8 mouse cellular contexts compared by ENCODE assay signal in the genomic region with DNA sequence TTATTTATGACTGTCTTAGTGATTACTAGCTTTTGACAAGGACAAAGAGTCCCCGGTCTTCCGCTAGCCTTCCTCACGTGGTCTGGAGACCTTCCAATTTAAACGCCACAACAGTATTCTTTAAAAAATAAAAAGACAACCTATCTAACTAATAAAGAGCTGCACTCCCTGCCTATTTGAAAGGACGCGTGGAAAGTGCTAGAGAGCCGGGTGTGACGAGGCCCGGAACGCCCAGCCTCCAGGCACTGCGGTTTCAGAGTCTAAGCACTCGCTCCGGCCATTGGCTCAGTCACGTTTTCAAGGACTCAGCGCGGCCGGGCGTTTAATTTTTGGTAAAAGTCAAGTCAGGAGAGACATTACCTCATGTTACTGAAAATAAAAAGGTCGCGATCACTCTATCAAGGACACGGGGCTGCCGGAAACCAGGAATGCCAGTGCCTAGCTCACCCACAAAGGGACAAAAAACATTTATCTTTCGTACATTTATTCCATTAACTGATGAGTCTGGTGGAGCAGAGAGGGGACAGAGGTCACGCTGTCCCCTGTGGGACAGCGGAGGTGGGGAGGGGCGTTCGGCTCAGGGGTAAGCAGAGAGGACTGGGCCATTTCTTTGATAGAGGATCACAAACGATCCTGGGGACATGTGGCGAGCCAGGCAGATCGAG. TPM values are rescaled to one million over a fixed set of nuclear protein-coding genes. Genes with fewer than 3 reads are reported as not detected.
A peak's percentile ranks its signal among the peaks of the same experiment; 100 is the strongest.
DNase-seq lines count a peak whose midpoint lies in the region; ATAC-seq and TF ChIP-seq lines count a peak whose summit lies in the region.

No protein-coding gene starts in this region.

- no peaks in the 10 kb centered on the region for H3K9me3 ChIP-seq in erythroblast, embryonic 14.5 days (ENCODE audit: control insufficient read depth, low read length)
- H3K9me3 ChIP-seq in heart, embryonic 13.5 days, result no peaks in the 10 kb centered on the region
- no peaks in the 10 kb centered on the region for H3K9me3 ChIP-seq in kidney, postnatal 0 days (replicated peaks; ENCODE audit: low read length)
- no peaks in the 10 kb centered on the region for H3K9me3 ChIP-seq in liver, embryonic 16.5 days (replicated peaks; ENCODE audit: control insufficient read depth, low read length)
- H3K9me3 ChIP-seq in neural tube, embryonic 11.5 days (ENCODE audit: control insufficient read depth, low read length), result no peaks in the 10 kb centered on the region
- H3K9me3 ChIP-seq in stomach, embryonic 16.5 days (replicated peaks; ENCODE audit: control insufficient read depth, low read length), result no peaks in the 10 kb centered on the region

- H3K9ac ChIP-seq in heart, embryonic 13.5 days, result peak overlapping the region; percentile 90
- H3K9ac ChIP-seq in kidney, postnatal 0 days (ENCODE audit: low read depth, low read length), result peak overlapping the region; percentile 85
- H3K9ac ChIP-seq in liver, embryonic 16.5 days (ENCODE audit: low read depth, low read length), result peak overlapping the region; percentile 85
- H3K9ac ChIP-seq in neural tube, embryonic 11.5 days (ENCODE audit: low read length), result peak overlapping the region; percentile 79
- peak overlapping the region; percentile 79 for H3K9ac ChIP-seq in stomach, embryonic 16.5 days (ENCODE audit: low read length)

- ATAC-seq in heart, embryonic 13.5 days (ENCODE audit: extremely low read depth, insufficient number of reproducible peaks, low FRiP score, low TSS enrichment), result peak; percentile 2; the same call in 1 of the 2 replicates
- ATAC-seq in kidney, postnatal 0 days (replicated peaks; ENCODE audit: low FRiP score, low read depth), result peak; percentile 29
- peak; percentile 1 for ATAC-seq in liver, embryonic 16.5 days (ENCODE audit: low read depth)
- ATAC-seq in neural tube, embryonic 11.5 days (ENCODE audit: insufficient read depth, low FRiP score, low TSS enrichment), result peak; percentile 55
- ATAC-seq in stomach, embryonic 16.5 days (ENCODE audit: insufficient read depth, low FRiP score), result no peak; the same call in 1 of the 2 replicates

- peak overlapping the region; percentile 74 for H3K4me2 ChIP-seq in heart, embryonic 13.5 days
- peak overlapping the region; percentile 54 for H3K4me2 ChIP-seq in kidney, postnatal 0 days (ENCODE audit: low read length)
- H3K4me2 ChIP-seq in liver, embryonic 16.5 days (ENCODE audit: low read depth, low read length), result peak overlapping the region; percentile 86
- H3K4me2 ChIP-seq in neural tube, embryonic 11.5 days (ENCODE audit: low read depth), result peak overlapping the region; percentile 41
- peak overlapping the region; percentile 69 for H3K4me2 ChIP-seq in stomach, embryonic 16.5 days (ENCODE audit: low read depth, low read length)

- peaks cover 36% of the 10 kb centered on the region for H3K79me2 ChIP-seq in C2C12 (ENCODE audit: control insufficient read depth, insufficient read depth)

- peak overlapping the region; percentile 98 for H3K27ac ChIP-seq in heart, embryonic 13.5 days (replicated peaks)
- H3K27ac ChIP-seq in kidney, postnatal 0 days, result peak overlapping the region; percentile 98
- H3K27ac ChIP-seq in liver, embryonic 16.5 days (ENCODE audit: low read length), result peak overlapping the region; percentile 95
- peak overlapping the region; percentile 87 for H3K27ac ChIP-seq in neural tube, embryonic 11.5 days (ENCODE audit: low read depth, low read length)
- peak overlapping the region; percentile 98 for H3K27ac ChIP-seq in stomach, embryonic 16.5 days (ENCODE audit: low read length)

- no peak for TF ChIP-seq CTCF in C2C12 (IDR thresholded peaks at IDR 0.05; ENCODE audit: control insufficient read depth, insufficient read depth, insufficient read length)
- TF ChIP-seq CTCF in kidney, postnatal 0 days (IDR thresholded peaks at IDR 0.05; ENCODE audit: low read depth), result no peak

- peaks cover 26% of the 10 kb centered on the region for H3K36me3 ChIP-seq in C2C12 (ENCODE audit: control insufficient read depth, insufficient read depth)
- H3K36me3 ChIP-seq in erythroblast, embryonic 14.5 days (ENCODE audit: control insufficient read depth), result peaks cover 31% of the 10 kb centered on the region
- peaks cover 30% of the 10 kb centered on the region for H3K36me3 ChIP-seq in heart, embryonic 13.5 days
- peaks cover 10% of the 10 kb centered on the region; the same call in 1 of the 2 replicates for H3K36me3 ChIP-seq in kidney, postnatal 0 days (ENCODE audit: insufficient read depth, low read length)
- H3K36me3 ChIP-seq in liver, embryonic 16.5 days (ENCODE audit: control insufficient read depth, insufficient read depth), result peaks cover 8% of the 10 kb centered on the region
- peaks cover 4% of the 10 kb centered on the region; the same call in 1 of the 2 replicates for H3K36me3 ChIP-seq in neural tube, embryonic 11.5 days (ENCODE audit: control insufficient read depth, insufficient read depth, low read length)
- peaks cover 7% of the 10 kb centered on the region; the same call in 1 of the 2 replicates for H3K36me3 ChIP-seq in stomach, embryonic 16.5 days (ENCODE audit: control insufficient read depth, insufficient read depth, low read length)

- H3K79me3 ChIP-seq in C2C12 (ENCODE audit: low read depth), result peaks cover 23% of the 10 kb centered on the region

- DNase-seq in brain, adult 2 months (ENCODE audit: low read depth, low spot score), result peak; percentile 87
- peak; percentile 92 for DNase-seq in kidney, postnatal 0 days (ENCODE audit: low spot score)
- DNase-seq in neural tube, embryonic 11.5 days (ENCODE audit: low spot score), result peak; percentile 83

- no peaks in the 10 kb centered on the region for H3K27me3 ChIP-seq in C2C12 (ENCODE audit: control insufficient read depth, insufficient read depth, insufficient read length)
- H3K27me3 ChIP-seq in erythroblast, embryonic 14.5 days (ENCODE audit: control insufficient read depth), result peaks cover 2% of the 10 kb centered on the region; the same call in 1 of the 2 replicates
- H3K27me3 ChIP-seq in heart, embryonic 13.5 days (replicated peaks), result no peaks in the 10 kb centered on the region
- no peaks in the 10 kb centered on the region for H3K27me3 ChIP-seq in kidney, postnatal 0 days (ENCODE audit: insufficient read depth, low read length)
- H3K27me3 ChIP-seq in liver, embryonic 16.5 days (ENCODE audit: control insufficient read depth, insufficient read depth, low read depth, low read length), result no peaks in the 10 kb centered on the region
- H3K27me3 ChIP-seq in neural tube, embryonic 11.5 days (ENCODE audit: control insufficient read depth, insufficient read depth, low read length), result no peaks in the 10 kb centered on the region
- H3K27me3 ChIP-seq in stomach, embryonic 16.5 days (ENCODE audit: control insufficient read depth, insufficient read depth, low read length), result no peaks in the 10 kb centered on the region

- H3K4me1 ChIP-seq in erythroblast, embryonic 14.5 days (ENCODE audit: control insufficient read depth), result peaks cover 26% of the 10 kb centered on the region
- H3K4me1 ChIP-seq in heart, embryonic 13.5 days, result peaks cover 54% of the 10 kb centered on the region
- peaks cover 8% of the 10 kb centered on the region; the same call in 1 of the 2 replicates for H3K4me1 ChIP-seq in kidney, postnatal 0 days (replicated peaks; ENCODE audit: insufficient read depth, low read length)
- H3K4me1 ChIP-seq in liver, embryonic 16.5 days (ENCODE audit: control insufficient read depth, low read depth, low read length), result peaks cover 15% of the 10 kb centered on the region
- peaks cover 5% of the 10 kb centered on the region for H3K4me1 ChIP-seq in neural tube, embryonic 11.5 days (ENCODE audit: control insufficient read depth, insufficient read depth, low read length)
- peaks cover 12% of the 10 kb centered on the region for H3K4me1 ChIP-seq in stomach, embryonic 16.5 days (ENCODE audit: control insufficient read depth, insufficient read depth, low read length)

- peak overlapping the region; percentile 36 for H3K4me3 ChIP-seq in C2C12 (ENCODE audit: insufficient read depth, poor library complexity, severe bottlenecking)
- peak overlapping the region; percentile 90 for H3K4me3 ChIP-seq in erythroblast, embryonic 14.5 days (replicated peaks)
- H3K4me3 ChIP-seq in heart, embryonic 13.5 days, result peak overlapping the region; percentile 100
- H3K4me3 ChIP-seq in kidney, postnatal 0 days (replicated peaks; ENCODE audit: low read depth, low read length), result peak overlapping the region; percentile 46
- peak overlapping the region; percentile 92 for H3K4me3 ChIP-seq in liver, embryonic 16.5 days (ENCODE audit: low read depth, low read length)
- peak overlapping the region; percentile 91 for H3K4me3 ChIP-seq in neural tube, embryonic 11.5 days (ENCODE audit: low read depth, low read length)
- H3K4me3 ChIP-seq in stomach, embryonic 16.5 days (replicated peaks; ENCODE audit: low read length), result peak overlapping the region; percentile 57

- WGBS in heart, embryonic 13.5 days, result 2% methylated on average over 30 of the region's 30 CpGs
- under 1% methylated on average over 30 of the region's 30 CpGs for WGBS in kidney, postnatal 0 days
- 1% methylated on average over 30 of the region's 30 CpGs for WGBS in liver, embryonic 16.5 days (ENCODE audit: insufficient replicate concordance)
- WGBS in neural tube, embryonic 11.5 days, result 2% methylated on average over 30 of the region's 30 CpGs
- 2% methylated on average over 30 of the region's 30 CpGs for whole genome bisulfite sequencing in stomach, embryonic 16.5 days

- peak overlapping the region; percentile 75 for H3ac ChIP-seq in C2C12 (ENCODE audit: control insufficient read depth, insufficient read length, low read depth)

TF ChIP-seq in C2C12, 6 proteins besides CTCF, POLR2A, EP300 and RAD21:
- TF ChIP-seq MAX (IDR thresholded peaks at IDR 0.05) (peak; percentile 73), USF1 (IDR thresholded peaks at IDR 0.05; ENCODE audit: low read depth) (peak; percentile 90), MYOD1 (IDR thresholded peaks at IDR 0.05; ENCODE audit: control insufficient read depth, insufficient read length, low read depth) (no peak)

RNA-seq across cellular contexts. Expression of a gene that starts 0.8 kb away (rescaled TPM):
- polyA plus RNA-seq in C2C12 (2012; fragmentation: generic; extraction: Trizol), result 1,815 TPM
- 64.3 and 66.6 TPM in 2 replicates for polyA plus RNA-seq in erythroblast, embryonic 14.5 days (2012)
- polyA plus RNA-seq in heart, embryonic 13.5 days (2015; fragmentation: Nextera tagmentation; extraction: Ambion mirVana), result 1,787 and 2,104 TPM in 2 replicates
- 1,937 and 2,022 TPM in 2 replicates for polyA plus RNA-seq in kidney, postnatal 0 days (2015; fragmentation: Nextera tagmentation; extraction: Ambion mirVana)
- polyA plus RNA-seq in liver, embryonic 16.5 days (2015; fragmentation: Nextera tagmentation; extraction: Ambion mirVana), result 981 and 995 TPM in 2 replicates
- 3,508 and 3,707 TPM in 2 replicates for polyA plus RNA-seq in neural tube, embryonic 11.5 days (2014; fragmentation: Nextera tagmentation; extraction: Ambion mirVana)
- polyA plus RNA-seq in stomach, embryonic 16.5 days (2015; fragmentation: Nextera tagmentation; extraction: Ambion mirVana), result 2,089 and 2,252 TPM in 2 replicates

Comparison
In these comparisons a context has a peak if more than half of its experiments do, and no peak if none do; other contexts are left out.
1. H3K4me3 ChIP-seq: peak in every context shown above with its lines; median percentile 100 in heart, embryonic 13.5 days; 92 in liver, embryonic 16.5 days; 91 in neural tube, embryonic 11.5 days; 90 in erythroblast, embryonic 14.5 days; 57 in stomach, embryonic 16.5 days; 46 in kidney, postnatal 0 days; 36 in C2C12.
2. RNA of a gene that starts 0.8 kb away (polyA plus RNA-seq): 3,508 to 3,707 TPM in neural tube, embryonic 11.5 days, 2,089 to 2,252 TPM in stomach, embryonic 16.5 days, 1,937 to 2,022 TPM in kidney, postnatal 0 days, 1,815 TPM in C2C12 (single experiment), 1,787 to 2,104 TPM in heart, embryonic 13.5 days and 981 to 995 TPM in liver, embryonic 16.5 days; 64.3 to 66.6 TPM in erythroblast, embryonic 14.5 days; every median in the first group is over 10 times any median in the second.
3. Peak in every context shown above with its lines, with median percentiles within 50 percentile points of each other: DNase-seq, H3K27ac ChIP-seq, H3K4me2 ChIP-seq and H3K9ac ChIP-seq.